Mouse (Mus musculus): ENCODE results near the gene Ptbp3. TPM values are rescaled to one million over a fixed set of nuclear protein-coding genes. Genes with fewer than 3 reads are reported as not detected.

Gene Ptbp3
- polyA plus RNA-seq (2016; fragmentation: Nextera tagmentation; extraction: Ambion mirVana) = 19.7 and 22.5 TPM in 2 replicates

GRCm38 (mm10) chr4:59549175-59549976, at the start of gene Ptbp3:
TSS of gene Ptbp3 (minus strand) at chr4:59549364.
- under 1% methylated on average over 81 of the region's 83 CpGs for WGBS
- H3K4me1 ChIP-seq = peaks cover 20% of the 10 kb centered on the region
- peaks cover 35% of the 10 kb centered on the region for H3K27me3 ChIP-seq (ENCODE audit: low read depth, poor library complexity, severe bottlenecking)
- no peaks in the 10 kb centered on the region for H3K9me3 ChIP-seq (replicated peaks)
- peak; percentile 93 for DNase-seq (ENCODE audit: low spot score)
- H3K27ac ChIP-seq (replicated peaks) = peak within 1 kb of the TSS; percentile 88
- H3K36me3 ChIP-seq = no peaks in the 10 kb centered on the region
- H3K4me3 ChIP-seq = peak within 1 kb of the TSS; percentile 83

- Histone ChIP-seq H3K27ac (replicated peaks) (no peak overlapping the region), H3K4me1 (no peaks in the 10 kb centered on the region), H3K9me3 (replicated peaks) (no peaks in the 10 kb centered on the region), H3K27me3 (ENCODE audit: low read depth, poor library complexity, severe bottlenecking) (no peaks in the 10 kb centered on the region), H3K36me3 (no peaks in the 10 kb centered on the region), H3K4me3 (no peak overlapping the region)
- WGBS = 90% methylated on average over 2 of the region's 2 CpGs
- DNase-seq (ENCODE audit: low spot score) = no peak
These were observed 47.4 kb upstream of the Ptbp3 start for GRCm38 (mm10) chr4:59596556-59596955.

DNA sequence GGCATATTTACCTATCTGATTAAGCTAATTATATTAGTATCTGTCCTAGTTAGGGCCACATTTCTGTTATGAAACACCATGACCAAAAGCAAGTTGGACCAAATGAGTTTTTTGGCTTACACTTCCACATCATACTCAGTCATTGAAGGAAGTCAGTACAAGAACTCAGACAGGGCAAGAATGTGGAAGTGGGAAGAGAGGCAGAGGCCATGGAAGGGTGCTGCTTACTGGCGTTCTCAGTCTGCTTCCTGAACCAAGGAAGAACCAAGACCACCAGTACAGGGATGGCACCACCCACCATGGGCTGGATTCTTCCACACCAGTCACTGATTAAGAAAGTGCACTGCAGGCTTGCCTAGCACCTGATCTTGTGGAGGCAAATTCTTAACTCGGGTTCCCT, 45.5 kb upstream of the Ptbp3 start:
- 78% methylated on average over 2 of the region's 2 CpGs for WGBS
- no peak overlapping the region for H3K27ac ChIP-seq (replicated peaks)
- H3K4me1 ChIP-seq = no peaks in the 10 kb centered on the region
- no peak for DNase-seq (ENCODE audit: low spot score)
- H3K9me3 ChIP-seq (replicated peaks) = no peaks in the 10 kb centered on the region
- no peaks in the 10 kb centered on the region for H3K27me3 ChIP-seq (ENCODE audit: low read depth, poor library complexity, severe bottlenecking)
- no peak overlapping the region for H3K4me3 ChIP-seq
- H3K36me3 ChIP-seq = no peaks in the 10 kb centered on the region

- H3K27me3 ChIP-seq (ENCODE audit: low read depth, poor library complexity, severe bottlenecking) = no peaks in the 10 kb centered on the region
- no peaks in the 10 kb centered on the region for H3K36me3 ChIP-seq
- WGBS = 90% methylated on average over 1 of the region's 1 CpGs
- DNase-seq (ENCODE audit: low spot score) = no peak
- no peak overlapping the region for H3K27ac ChIP-seq (replicated peaks)
- H3K9me3 ChIP-seq (replicated peaks) = no peaks in the 10 kb centered on the region
- H3K4me1 ChIP-seq = no peaks in the 10 kb centered on the region
- H3K4me3 ChIP-seq = no peak overlapping the region
These were observed 38.7 kb upstream of the Ptbp3 start for GRCm38 (mm10) chr4:59587872-59588226.

DNA sequence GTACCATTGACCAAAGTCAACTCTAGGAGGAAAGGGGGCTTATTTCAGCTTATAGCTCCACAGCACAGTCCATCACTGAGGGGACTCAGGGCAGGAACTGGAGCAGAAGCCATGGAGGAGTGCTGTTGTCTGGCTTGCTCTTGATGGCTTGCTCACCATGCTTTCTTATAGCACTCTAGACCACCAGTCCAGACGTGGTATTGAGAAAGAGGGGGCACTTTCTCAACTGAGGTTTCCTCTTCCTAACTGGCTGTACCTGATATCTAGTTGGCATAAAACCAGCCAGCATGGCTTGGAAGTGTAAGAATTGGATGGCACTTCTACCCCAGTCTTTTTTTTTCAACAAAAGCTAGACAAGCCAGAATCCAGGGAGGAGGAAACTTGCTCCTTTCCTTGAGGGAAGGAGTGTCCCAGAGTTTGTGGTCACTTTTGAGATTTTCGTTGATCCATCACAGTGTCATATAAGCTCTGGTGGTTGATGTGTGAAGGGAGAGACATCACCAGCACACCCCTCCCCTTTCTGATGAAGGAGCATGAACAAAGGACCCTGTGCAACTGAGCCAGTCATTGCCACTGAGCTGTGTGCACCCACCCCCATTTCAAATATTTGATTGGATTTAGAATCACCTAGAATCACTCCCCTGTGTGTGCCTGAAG, 38.2 kb upstream of the Ptbp3 start:
- 0 out of 2 replicates have a peak, but pooled peaks cover under 1% of the 10 kb centered on the region for H3K4me1 ChIP-seq
- H3K36me3 ChIP-seq = no peaks in the 10 kb centered on the region
- H3K27ac ChIP-seq (replicated peaks) = no peak overlapping the region
- H3K9me3 ChIP-seq (replicated peaks) = no peaks in the 10 kb centered on the region
- no peak for DNase-seq (ENCODE audit: low spot score)
- no peaks in the 10 kb centered on the region; the same call in 1 of the 2 replicates for H3K27me3 ChIP-seq (ENCODE audit: low read depth, poor library complexity, severe bottlenecking)
- 77% methylated on average over 2 of the region's 2 CpGs for WGBS
- H3K4me3 ChIP-seq = no peak overlapping the region

- no peaks in the 10 kb centered on the region; the same call in 1 of the 2 replicates for H3K27me3 ChIP-seq (ENCODE audit: low read depth, poor library complexity, severe bottlenecking)
- H3K4me1 ChIP-seq = peaks cover 14% of the 10 kb centered on the region
- no peak for DNase-seq (ENCODE audit: low spot score)
- no peak overlapping the region for H3K4me3 ChIP-seq
- no peak overlapping the region for H3K27ac ChIP-seq (replicated peaks)
- 81% methylated on average over 5 of the region's 5 CpGs for WGBS
- H3K36me3 ChIP-seq = no peaks in the 10 kb centered on the region
- H3K9me3 ChIP-seq (replicated peaks) = no peaks in the 10 kb centered on the region
These were observed 35.9 kb upstream of the Ptbp3 start for GRCm38 (mm10) chr4:59585097-59585496.

DNA sequence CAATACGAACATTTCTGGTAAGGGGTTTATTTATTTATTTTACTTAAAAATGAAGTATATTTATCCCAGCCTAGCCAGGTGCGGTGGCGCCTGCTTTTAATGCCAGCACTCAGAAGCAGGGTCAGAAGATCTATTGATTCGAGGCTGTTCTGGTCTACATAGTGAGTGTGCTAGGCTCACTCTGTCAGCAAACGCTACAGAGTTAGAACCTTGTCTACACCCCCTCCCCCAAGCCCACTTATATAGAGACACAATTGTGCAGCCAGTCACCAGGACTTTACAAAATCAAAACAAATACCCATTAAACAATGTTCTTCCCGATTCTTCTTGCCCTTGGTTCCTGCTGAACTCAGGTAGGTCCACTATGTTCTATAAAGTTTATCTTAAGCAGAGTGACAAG, 33.0 kb upstream of the Ptbp3 start:
- no peaks in the 10 kb centered on the region for H3K9me3 ChIP-seq (replicated peaks)
- peaks cover 8% of the 10 kb centered on the region; the same call in 1 of the 2 replicates for H3K27me3 ChIP-seq (ENCODE audit: low read depth, poor library complexity, severe bottlenecking)
- H3K36me3 ChIP-seq = no peaks in the 10 kb centered on the region
- peaks cover 15% of the 10 kb centered on the region for H3K4me1 ChIP-seq
- 36% methylated on average over 6 of the region's 6 CpGs for WGBS
- no peak overlapping the region for H3K27ac ChIP-seq (replicated peaks)
- H3K4me3 ChIP-seq = peak overlapping the region; percentile 81
- no peak for DNase-seq (ENCODE audit: low spot score)

DNA sequence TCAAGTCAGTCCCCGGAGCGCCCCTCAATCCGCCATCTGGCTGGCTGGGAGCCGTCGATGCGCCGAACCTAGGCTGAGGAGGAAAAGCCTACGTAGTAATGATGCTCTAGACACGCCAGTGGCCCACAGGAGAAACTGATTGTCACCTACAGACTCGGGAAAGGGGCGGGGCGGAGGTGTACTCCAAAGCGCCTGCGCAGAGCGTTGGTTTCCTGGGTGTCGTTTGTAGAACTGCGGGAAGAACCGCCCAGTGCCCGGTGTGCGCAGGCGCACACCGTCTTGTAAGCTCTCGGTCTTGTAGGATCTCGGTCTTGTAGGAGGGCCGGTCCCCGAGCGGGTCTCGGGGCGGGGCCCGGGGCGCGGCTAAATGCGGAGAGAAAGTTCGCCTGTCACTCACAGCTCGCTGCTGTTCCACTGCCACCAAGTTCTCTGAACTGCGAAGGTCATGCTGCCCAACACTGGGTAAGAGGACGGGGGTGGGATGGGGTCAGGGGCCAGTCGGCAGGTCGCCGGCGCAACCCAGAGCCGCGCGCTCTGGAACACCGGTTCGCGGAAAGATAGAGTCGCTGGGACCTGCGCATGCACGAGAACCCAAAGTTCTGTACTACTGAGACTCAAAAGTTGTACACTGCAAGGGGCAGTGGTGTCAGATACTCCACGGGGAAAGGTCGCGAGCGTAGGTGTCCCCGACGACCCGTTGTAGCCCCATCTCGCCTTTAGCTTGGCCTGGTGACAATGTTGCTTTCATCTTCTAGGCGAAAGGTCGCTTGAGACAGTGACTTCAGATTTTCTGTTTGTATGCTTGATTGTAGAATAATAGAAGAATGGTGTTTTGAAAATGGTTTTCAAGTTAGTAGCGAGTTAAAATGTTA, 32.4 kb upstream of the Ptbp3 start, which contains the start of gene Hsdl2:
Gene Hsdl2, plus strand, starts transcription at position 250 of the 872 bp plus-strand sequence.
- H3K36me3 ChIP-seq = no peaks in the 10 kb centered on the region
- DNase-seq (ENCODE audit: low spot score) = peak; percentile 98

DNA sequence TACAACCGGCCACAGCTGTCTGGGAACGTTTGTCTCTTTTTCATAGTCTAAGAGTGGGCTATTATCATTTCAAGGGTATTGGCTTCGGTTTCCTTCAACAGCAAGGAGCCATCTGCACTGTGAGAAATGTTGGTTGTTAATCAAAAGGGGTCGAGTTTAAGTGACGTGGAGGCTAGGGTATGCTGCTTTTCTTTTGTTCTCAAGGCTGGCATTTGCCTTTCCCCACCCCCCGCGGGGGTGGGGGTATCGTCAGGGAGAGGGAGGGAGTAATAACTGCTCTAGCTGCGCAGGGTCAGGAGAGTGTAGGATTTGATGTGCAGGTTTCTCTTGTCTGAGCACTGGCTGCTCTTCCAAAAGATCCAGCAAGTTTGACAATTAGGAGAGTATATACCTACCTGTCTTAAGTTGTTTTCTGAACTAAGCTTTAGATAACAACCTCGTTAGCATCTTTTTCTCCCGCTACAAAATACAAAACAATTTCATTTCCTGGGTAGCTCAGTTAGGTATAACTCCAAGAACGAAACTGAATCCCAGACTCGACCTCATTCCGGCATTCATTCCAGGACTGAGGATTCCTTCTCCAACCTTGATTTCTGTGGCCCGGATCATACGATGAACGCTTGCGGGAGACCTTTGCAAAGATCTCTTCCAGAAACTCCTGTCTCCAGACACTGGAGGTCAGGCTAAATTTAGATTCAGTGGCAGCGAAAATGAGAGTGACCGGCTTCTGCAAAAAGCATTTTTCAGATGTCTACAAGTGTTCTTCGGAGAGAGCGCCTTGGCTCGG, 31.5 kb upstream of the Ptbp3 start:
- Histone ChIP-seq H3K4me1 (peaks cover 15% of the 10 kb centered on the region), H3K27ac (replicated peaks) (peak overlapping the region; percentile 85), H3K36me3 (no peaks in the 10 kb centered on the region), H3K9me3 (replicated peaks) (no peaks in the 10 kb centered on the region), H3K27me3 (ENCODE audit: low read depth, poor library complexity, severe bottlenecking) (peaks cover 8% of the 10 kb centered on the region; the same call in 1 of the 2 replicates), H3K4me3 (peak overlapping the region; percentile 81)
- DNase-seq (ENCODE audit: low spot score) = peak; percentile 45
- under 1% methylated on average over 23 of the region's 23 CpGs for WGBS

More for the DNA sequence above, 32.4 kb upstream of the Ptbp3 start, which contains the start of gene Hsdl2:
- Histone ChIP-seq H3K4me1 (peaks cover 15% of the 10 kb centered on the region), H3K27me3 (ENCODE audit: low read depth, poor library complexity, severe bottlenecking) (peaks cover 8% of the 10 kb centered on the region; the same call in 1 of the 2 replicates), H3K9me3 (replicated peaks) (no peaks in the 10 kb centered on the region), H3K27ac (replicated peaks) (peak within 1 kb of the TSS; percentile 85), H3K4me3 (peak within 1 kb of the TSS; percentile 81)
- WGBS = under 1% methylated on average over 61 of the region's 61 CpGs

- H3K27ac ChIP-seq (replicated peaks) = no peak overlapping the region
- no peak for DNase-seq (ENCODE audit: low spot score)
- H3K9me3 ChIP-seq (replicated peaks) = no peaks in the 10 kb centered on the region
- WGBS = 88% methylated on average over 11 of the region's 11 CpGs
- H3K4me1 ChIP-seq = peaks cover 4% of the 10 kb centered on the region
- 0 out of 2 replicates have a peak, but pooled peaks cover 8% of the 10 kb centered on the region for H3K27me3 ChIP-seq (ENCODE audit: low read depth, poor library complexity, severe bottlenecking)
- H3K4me3 ChIP-seq = no peak overlapping the region
- H3K36me3 ChIP-seq = no peaks in the 10 kb centered on the region
These were observed 26.2 kb upstream of the Ptbp3 start for GRCm38 (mm10) chr4:59575184-59575958.

DNA sequence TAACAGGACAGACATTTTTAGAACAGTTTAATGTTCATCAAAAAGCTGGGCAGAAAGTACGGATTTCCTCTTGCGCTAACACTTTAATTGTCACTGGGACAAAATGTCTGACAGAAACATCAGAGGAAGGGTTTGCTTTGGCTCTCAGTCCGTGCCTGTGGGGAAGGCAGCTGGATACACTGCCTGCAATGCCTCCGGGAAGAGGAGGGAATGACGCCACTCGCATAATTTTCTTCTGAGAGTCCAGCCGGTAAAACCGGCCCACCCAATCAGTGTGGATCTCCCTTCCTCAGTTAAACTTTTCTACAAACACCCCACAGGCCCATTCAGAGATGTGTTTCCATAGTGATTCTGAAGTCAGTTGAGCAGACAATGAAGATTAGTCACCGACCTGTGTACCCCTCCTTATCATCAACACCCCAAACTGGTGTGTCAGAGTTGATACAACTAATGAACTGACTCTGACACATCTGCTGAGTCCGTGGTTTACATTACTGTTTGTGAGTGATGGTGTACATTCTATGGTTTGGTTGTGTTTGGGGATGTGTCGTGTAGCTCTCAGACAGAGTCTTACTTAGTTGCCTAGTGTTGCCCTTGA, 23.5 kb upstream of the Ptbp3 start:
- no peak for DNase-seq (ENCODE audit: low spot score)
- WGBS = 87% methylated on average over 11 of the region's 11 CpGs
- Histone ChIP-seq H3K36me3 (no peaks in the 10 kb centered on the region), H3K4me1 (no peaks in the 10 kb centered on the region), H3K27ac (replicated peaks) (no peak overlapping the region), H3K4me3 (no peak overlapping the region), H3K27me3 (ENCODE audit: low read depth, poor library complexity, severe bottlenecking) (no peaks in the 10 kb centered on the region), H3K9me3 (replicated peaks) (no peaks in the 10 kb centered on the region)

All from midbrain, embryonic 10.5 days (tissue).